Mouse (Mus musculus) thymus, adult 18-20 months (tissue): ENCODE results near the gene Itprip.

Experiments
- DNase-seq, 2 experiments: peaks; one replicate each; pipeline ENCODE4 v3.0.0; 2022; ENCODE audit warnings: mixed read lengths in 2 of 2

The Itprip gene

DNA sequence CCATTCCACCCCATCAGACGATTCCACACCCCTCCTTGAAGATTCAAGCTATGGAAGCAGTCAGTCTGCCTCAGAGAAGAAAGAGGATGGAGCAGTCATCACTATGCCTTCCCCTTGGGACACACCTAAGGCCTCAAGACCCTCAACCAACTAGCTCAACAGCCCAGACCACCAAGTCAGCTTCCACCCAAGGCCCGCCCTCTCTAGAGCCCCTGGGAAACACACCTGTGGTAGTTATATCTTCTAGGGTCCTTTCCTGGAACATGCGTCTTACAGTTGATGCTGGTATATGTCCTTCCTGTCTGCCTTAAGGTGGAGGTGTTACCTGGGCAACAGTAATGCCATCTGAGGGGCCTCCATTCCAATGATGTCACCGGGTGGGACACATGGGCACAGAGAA, 4.9 kb downstream of the Itprip start:
- no peak for DNase-seq

- DNase-seq: no peak
Observed at GRCm38 (mm10) chr19:47913344-47913743, 5.8 kb downstream of the Itprip start.

GRCm38 (mm10) chr19:47910751-47911150, 8.3 kb downstream of the Itprip start:
- DNase-seq: no peak

DNA sequence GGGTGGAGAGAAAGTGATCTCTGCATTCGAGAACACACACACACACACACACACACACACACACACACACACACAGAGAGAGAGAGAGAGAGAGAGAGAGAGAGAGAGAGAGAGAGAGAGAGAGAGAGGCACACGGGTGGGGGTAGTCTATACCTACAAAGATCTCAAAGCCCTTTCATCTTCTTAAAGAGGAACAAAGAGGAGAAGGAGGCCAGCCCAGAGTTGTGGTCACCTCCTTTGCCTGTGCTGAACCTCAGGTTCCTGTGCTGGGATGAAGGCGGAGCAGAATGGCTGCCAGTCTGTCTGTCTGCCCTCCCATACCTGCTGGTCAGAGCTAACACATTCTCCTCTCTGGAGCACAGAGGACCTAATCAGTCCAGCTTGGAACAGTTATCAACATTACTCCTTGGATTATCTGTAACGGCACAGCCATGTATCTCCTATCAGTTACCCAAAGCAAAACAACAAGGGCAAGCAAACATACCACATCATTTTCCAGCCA, 8.9 kb downstream of the Itprip start:
- DNase-seq: peak in 1 of 2 experiments; percentile 40

DNA sequence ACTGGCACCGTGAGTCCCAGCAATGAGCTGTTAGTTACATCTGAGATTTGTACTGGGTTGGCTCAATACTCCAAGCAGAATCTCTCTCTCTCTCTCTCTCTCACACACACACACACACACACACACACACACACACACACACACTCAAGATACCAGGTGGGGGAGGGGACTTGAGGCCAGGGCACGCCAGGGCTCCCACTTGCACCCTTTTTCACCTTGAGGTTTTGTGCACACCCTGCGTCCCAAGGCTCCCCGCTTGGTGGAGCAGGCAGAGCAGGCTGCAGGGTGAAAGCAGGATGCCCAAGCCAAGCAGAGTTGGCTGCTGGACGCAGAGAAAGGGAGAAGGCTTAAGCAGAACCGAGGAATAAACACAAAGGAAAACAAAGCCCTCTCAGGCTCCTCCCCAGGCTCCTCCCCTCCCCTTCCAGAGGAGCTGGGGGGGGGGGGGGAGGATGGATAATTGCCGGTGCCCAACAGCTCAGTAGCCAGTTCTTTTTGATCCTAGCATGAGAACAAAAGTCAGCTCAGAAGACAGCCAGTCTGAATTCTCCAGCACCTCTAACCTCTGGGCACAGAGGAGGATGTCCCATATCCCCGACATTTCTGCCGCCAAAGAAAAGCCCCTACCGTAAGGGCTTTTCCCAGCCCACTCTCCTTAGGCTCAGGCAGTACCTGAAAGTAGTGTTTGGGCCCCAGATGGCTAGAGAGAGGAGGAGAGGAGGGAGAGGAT, 9.5 kb downstream of the Itprip start:
- no peak for DNase-seq

DNA sequence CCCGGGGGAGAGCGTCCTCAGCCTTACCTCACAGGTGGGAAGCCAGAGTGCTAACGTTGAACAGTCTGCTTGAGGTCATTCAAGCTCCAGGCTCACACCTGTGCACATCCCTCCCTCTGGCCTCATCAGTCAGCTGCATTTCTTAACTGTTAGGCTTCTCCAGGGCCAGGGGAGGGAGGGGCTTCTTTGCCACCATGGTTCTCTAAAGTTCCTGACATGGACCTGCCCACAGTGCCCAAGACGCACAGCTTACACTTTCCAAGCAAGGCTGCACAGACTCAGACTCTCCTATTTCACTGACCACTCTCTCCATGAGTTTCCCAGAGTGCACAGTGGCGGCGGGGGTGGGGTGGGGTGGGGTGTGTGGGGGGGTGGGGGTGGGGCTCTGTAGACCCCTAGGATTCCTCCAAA, 10.1 kb downstream of the Itprip start:
- DNase-seq: no peak

DNA sequence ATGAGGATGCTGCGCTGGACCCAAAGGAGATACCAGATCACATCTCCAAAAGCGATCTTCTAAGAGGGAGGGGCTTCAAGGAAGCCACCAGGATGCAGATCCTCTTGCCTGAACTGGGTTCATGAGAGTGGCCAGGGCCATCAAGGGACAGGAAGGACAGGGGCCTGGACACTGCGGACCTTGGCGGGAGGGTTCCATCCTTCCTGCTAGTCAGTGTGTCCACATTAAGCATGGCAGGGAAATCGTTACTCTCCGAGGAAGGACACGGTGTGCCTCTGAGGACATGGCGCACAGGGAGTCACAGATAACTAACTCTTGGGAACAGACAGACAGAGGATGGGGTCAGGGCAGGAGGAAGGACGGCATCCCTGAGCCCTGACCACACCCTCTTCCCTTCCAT, 11.5 kb downstream of the Itprip start:
- no peak for DNase-seq

GRCm38 (mm10) chr19:47905603-47906002, 13.5 kb downstream of the Itprip start:
- no peak for DNase-seq

GRCm38 (mm10) chr19:47905081-47905480, 14.0 kb downstream of the Itprip start:
- DNase-seq: no peak

DNA sequence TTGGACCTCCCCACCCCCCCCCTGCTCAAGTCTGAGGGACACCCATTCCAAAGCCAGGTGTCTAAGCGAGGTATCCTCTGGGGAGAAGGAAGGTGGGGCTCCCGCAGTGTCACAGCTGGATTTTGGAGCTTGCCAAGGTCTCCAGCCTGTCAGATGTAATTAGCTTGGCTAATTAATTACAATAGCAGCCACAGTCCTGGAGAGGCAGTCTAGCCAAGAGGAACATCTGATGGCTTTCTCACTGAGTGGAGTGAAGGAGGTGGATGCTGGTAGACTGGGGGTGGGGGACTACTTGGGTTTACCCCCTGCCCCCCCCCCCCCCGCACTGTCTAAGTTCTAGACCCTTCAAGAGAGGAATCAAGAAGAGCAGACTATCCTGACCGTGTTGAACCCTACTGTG, 15.4 kb downstream of the Itprip start:
- DNase-seq: no peak

- DNase-seq: no peak
Observed at GRCm38 (mm10) chr19:47902316-47903201, 16.5 kb downstream of the Itprip start.

- no peak for DNase-seq
Observed at GRCm38 (mm10) chr19:47900558-47900957, 18.5 kb downstream of the Itprip start.

GRCm38 (mm10) chr19:47900012-47900411, 19.1 kb downstream of the Itprip start:
- DNase-seq: no peak

DNA sequence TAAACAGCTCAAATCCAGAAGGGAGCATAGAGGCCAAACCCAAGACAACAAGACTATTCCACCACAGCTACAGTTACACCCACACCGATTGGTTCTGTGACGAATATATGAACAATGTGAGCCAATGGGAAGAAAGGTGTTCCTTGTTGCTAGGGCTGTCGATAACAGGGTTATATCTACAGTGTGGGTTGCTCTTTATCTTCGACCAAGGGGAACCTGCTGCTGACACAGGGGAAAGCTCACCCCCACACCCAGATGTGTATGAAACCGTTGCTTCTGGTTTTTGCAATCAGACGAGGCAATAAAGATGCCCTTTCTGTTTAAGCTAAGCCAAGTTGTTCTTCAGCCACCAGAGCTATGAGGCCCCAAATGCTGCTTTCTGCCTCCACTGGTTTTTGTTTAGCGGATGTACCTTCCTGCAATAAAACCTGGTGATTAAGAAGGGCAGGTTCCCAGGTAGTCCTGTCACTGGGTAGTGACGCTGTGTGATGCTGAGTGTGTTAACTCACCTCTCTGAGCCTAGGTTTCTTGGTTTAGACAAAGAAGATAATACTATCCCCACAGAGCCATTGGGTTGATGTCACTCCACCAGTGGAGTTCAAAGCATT, 20.5 kb downstream of the Itprip start:
- no peak for DNase-seq

GRCm38 (mm10) chr19:47893092-47893491, 26.0 kb downstream of the Itprip start:
- no peak for DNase-seq

DNA sequence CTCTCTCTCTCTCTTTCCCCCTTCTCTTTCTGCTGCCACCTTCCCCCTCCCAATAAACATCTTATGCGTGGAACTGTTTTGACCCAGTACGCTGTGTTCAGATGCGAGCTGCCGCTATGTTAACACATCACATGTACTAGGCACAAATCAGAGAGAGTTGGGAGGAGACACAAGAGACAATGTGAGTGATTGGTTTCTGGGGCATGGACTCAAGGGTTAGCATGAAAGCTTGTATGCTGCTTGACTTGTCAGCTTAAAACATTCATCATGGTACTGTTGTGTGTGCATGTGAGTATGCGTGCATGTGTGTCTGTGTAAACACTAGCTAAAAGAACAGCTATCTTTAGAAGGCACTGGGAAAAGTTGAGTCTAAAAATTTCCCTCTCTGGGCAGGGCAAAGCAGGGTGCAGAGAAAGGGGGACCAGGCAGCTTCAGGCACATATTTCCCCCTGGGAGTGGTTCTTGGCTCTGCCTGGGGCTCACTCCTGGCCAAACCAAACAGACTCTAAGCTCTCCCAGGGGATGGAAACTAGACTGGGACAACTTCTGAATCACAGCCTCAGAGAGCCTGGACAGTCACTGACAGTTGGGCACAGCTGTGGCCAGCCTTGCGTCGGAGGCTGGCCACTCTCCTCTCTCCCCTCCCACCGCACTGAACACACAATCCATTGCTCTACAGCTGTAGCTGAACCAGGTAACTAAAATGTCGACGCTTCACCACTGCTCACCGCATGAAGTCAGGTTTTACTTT, 27.4 kb downstream of the Itprip start:
- no peak for DNase-seq

GRCm38 (mm10) chr19:47890489-47891130, 28.5 kb downstream of the Itprip start:
- DNase-seq: no peak

GRCm38 (mm10) chr19:47888037-47888436, 31.1 kb downstream of the Itprip start:
- peak in 1 of 2 experiments; percentile 44 for DNase-seq

DNA sequence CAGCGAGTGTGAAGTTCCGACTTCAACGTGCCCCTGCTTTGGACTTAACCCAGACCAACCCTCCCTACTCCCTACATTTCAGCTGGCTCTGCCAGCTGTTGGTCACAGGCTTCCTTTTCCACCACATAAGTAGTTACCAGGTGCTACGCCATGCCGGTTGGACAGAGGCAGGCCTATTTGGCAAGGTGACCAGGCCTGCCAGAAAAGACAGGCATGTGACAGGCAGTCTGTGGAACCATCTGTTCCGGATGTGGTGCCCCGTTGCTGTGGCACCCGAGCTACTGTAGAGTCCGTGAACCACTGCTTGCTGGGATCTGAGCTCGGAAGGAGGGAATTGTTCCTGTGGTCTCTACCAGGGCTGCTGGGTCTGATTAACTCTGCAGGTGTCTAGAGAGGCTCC, 31.7 kb downstream of the Itprip start:
- peak; percentile 59 to 74 for DNase-seq

GRCm38 (mm10) chr19:47886617-47887016, 32.5 kb downstream of the Itprip start:
- DNase-seq: no peak

- DNase-seq: no peak
Observed at GRCm38 (mm10) chr19:47885886-47886285, 33.2 kb downstream of the Itprip start.

DNA sequence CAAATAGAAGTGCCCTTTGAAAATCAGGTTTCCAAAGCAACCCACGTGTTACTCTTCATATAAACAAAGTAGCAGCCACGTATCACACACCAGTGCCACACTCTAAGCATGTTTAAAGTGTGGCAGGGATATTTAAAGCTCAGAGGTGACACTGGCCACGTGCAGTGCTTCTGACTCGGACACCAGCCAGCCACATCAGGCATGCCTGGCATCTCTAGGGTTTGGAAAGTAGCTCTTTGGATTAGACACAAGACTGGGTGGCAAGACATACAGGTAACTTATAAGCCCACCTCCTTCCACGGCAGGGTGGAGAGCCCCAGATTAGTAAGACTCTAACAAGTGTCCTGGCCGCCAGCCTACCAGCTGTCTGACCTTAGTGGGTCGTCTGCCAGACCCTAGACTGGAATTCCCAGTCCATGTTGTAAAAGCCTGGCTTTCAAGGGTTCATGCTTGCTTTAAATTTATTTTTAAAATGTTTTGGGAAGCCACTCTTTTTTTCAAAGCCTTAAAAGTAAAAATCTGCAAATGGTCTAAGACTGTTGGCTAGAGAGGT, 33.8 kb downstream of the Itprip start:
- DNase-seq: no peak
